ENCODE assay signal across 10 mouse cellular contexts in the genomic region with DNA sequence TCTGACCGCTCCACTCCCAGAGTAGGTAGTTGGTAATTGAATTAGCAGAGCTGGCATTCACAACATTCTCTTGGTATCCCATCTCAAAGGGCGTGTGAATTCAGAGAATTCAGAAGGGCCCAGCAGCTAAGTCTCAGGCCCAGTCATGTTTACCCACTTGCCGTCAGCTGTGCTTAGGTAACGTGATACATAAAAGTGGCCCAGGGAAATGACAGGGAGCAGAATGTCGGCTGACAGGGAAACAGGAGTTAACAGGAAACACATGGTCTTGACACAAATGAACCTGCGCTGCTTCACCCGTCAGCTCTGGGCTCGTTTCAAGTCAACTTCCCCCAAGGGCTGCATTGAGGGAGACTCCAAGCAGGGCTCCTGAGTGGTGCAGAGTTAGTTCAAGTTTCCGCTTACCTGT.
DNase-seq lines count a peak whose midpoint lies in the region; ATAC-seq lines count a peak whose summit lies in the region.
"Had no signal": no experiment of that assay in that cellular context is flagged by ENCODE, and none has a peak within 500 bp of the region (broad histone marks: within the 10 kb centered on the region; RNA-seq: fewer than 3 reads in every experiment).

No protein-coding gene starts in this region.

- no peak overlapping the region for H3K4me2 ChIP-seq in heart, embryonic 13.5 days
- H3K4me2 ChIP-seq in midbrain, embryonic 16.5 days (ENCODE audit: low read length), result no peak overlapping the region
- H3K4me2 ChIP-seq in embryonic facial prominence, embryonic 15.5 days (replicated peaks), result no peak overlapping the region
- H3K4me2 ChIP-seq in stomach, embryonic 15.5 days, result no peak overlapping the region
- H3K4me2 ChIP-seq: intestine, embryonic 15.5 days; liver, embryonic 13.5 days had no signal

- no peak overlapping the region for H3K9ac ChIP-seq in heart, embryonic 13.5 days
- no peak overlapping the region for H3K9ac ChIP-seq in midbrain, embryonic 16.5 days (ENCODE audit: low read depth, low read length)
- no peak overlapping the region for H3K9ac ChIP-seq in embryonic facial prominence, embryonic 15.5 days
- H3K9ac ChIP-seq in stomach, embryonic 15.5 days, result no peak overlapping the region
- H3K9ac ChIP-seq: intestine, embryonic 15.5 days; liver, embryonic 13.5 days had no signal

- no peak overlapping the region for H3K4me3 ChIP-seq in heart, embryonic 13.5 days
- H3K4me3 ChIP-seq in midbrain, embryonic 10.5 days, result no peak overlapping the region
- H3K4me3 ChIP-seq in midbrain, embryonic 16.5 days (ENCODE audit: low read depth, low read length), result no peak overlapping the region
- H3K4me3 ChIP-seq in embryonic facial prominence, embryonic 15.5 days (replicated peaks), result no peak overlapping the region
- H3K4me3 ChIP-seq in stomach, embryonic 15.5 days (replicated peaks), result no peak overlapping the region
- H3K4me3 ChIP-seq: intestine, embryonic 15.5 days; liver, embryonic 13.5 days had no signal

- H3K27ac ChIP-seq in heart, embryonic 13.5 days (replicated peaks), result peak overlapping the region; percentile 41
- no peak overlapping the region for H3K27ac ChIP-seq in midbrain, embryonic 10.5 days (replicated peaks)
- H3K27ac ChIP-seq in midbrain, embryonic 16.5 days (ENCODE audit: low read length), result no peak overlapping the region
- H3K27ac ChIP-seq in embryonic facial prominence, embryonic 15.5 days (replicated peaks), result no peak overlapping the region
- H3K27ac ChIP-seq in stomach, embryonic 15.5 days, result no peak overlapping the region
- H3K27ac ChIP-seq: intestine, embryonic 15.5 days; liver, embryonic 13.5 days had no signal

- peaks cover 43% of the 10 kb centered on the region for H3K4me1 ChIP-seq in heart, embryonic 13.5 days
- peaks cover 24% of the 10 kb centered on the region for H3K4me1 ChIP-seq in midbrain, embryonic 10.5 days
- H3K4me1 ChIP-seq in midbrain, embryonic 16.5 days (ENCODE audit: control insufficient read depth, insufficient read depth, low read length), result no peaks in the 10 kb centered on the region
- peaks cover 29% of the 10 kb centered on the region for H3K4me1 ChIP-seq in embryonic facial prominence, embryonic 15.5 days
- 0 out of 2 replicates have a peak, but pooled peaks cover 11% of the 10 kb centered on the region for H3K4me1 ChIP-seq in stomach, embryonic 15.5 days

- H3K27me3 ChIP-seq in heart, embryonic 13.5 days (replicated peaks), result peaks cover 5% of the 10 kb centered on the region; the same call in 1 of the 2 replicates
- no peaks in the 10 kb centered on the region for H3K27me3 ChIP-seq in midbrain, embryonic 10.5 days (ENCODE audit: low read depth, poor library complexity, severe bottlenecking)
- H3K27me3 ChIP-seq in midbrain, embryonic 16.5 days (ENCODE audit: control insufficient read depth, insufficient read depth, low read depth, low read length), result no peaks in the 10 kb centered on the region
- H3K27me3 ChIP-seq in embryonic facial prominence, embryonic 15.5 days, result no peaks in the 10 kb centered on the region
- H3K27me3 ChIP-seq in stomach, embryonic 15.5 days (replicated peaks), result no peaks in the 10 kb centered on the region
- H3K27me3 ChIP-seq: intestine, embryonic 15.5 days; liver, embryonic 13.5 days had no signal

- H3K36me3 ChIP-seq in heart, embryonic 13.5 days, result peaks cover 18% of the 10 kb centered on the region
- no peaks in the 10 kb centered on the region for H3K36me3 ChIP-seq in midbrain, embryonic 10.5 days
- H3K36me3 ChIP-seq in midbrain, embryonic 16.5 days (ENCODE audit: control insufficient read depth, insufficient read depth, low read length), result no peaks in the 10 kb centered on the region
- H3K36me3 ChIP-seq in embryonic facial prominence, embryonic 15.5 days, result no peaks in the 10 kb centered on the region
- no peaks in the 10 kb centered on the region for H3K36me3 ChIP-seq in stomach, embryonic 15.5 days
- H3K36me3 ChIP-seq: intestine, embryonic 15.5 days; liver, embryonic 13.5 days had no signal

- no peak for DNase-seq in heart, adult 9 months (ENCODE audit: low spot score in 2 of 2)
- peak; percentile 33 for DNase-seq in midbrain, embryonic 10.5 days (ENCODE audit: low spot score)
- no peak for DNase-seq in liver
- DNase-seq in ovary, postnatal 10 days (ENCODE audit: low spot score), result no peak
- DNase-seq: liver, embryonic 13.5 days had no signal

- no peaks in the 10 kb centered on the region for H3K9me3 ChIP-seq in heart, embryonic 13.5 days
- no peaks in the 10 kb centered on the region for H3K9me3 ChIP-seq in midbrain, embryonic 10.5 days (replicated peaks)
- H3K9me3 ChIP-seq in midbrain, embryonic 16.5 days (replicated peaks; ENCODE audit: control insufficient read depth, low read length, poor library complexity, severe bottlenecking), result no peaks in the 10 kb centered on the region
- no peaks in the 10 kb centered on the region for H3K9me3 ChIP-seq in embryonic facial prominence, embryonic 15.5 days (replicated peaks)
- no peaks in the 10 kb centered on the region for H3K9me3 ChIP-seq in stomach, embryonic 15.5 days
- H3K9me3 ChIP-seq: intestine, embryonic 15.5 days; liver, embryonic 13.5 days had no signal

- 26% methylated on average over 9 of the region's 9 CpGs for WGBS in heart, embryonic 13.5 days
- WGBS in midbrain, embryonic 10.5 days, result 71% methylated on average over 9 of the region's 9 CpGs
- WGBS in midbrain, embryonic 16.5 days, result 78% methylated on average over 9 of the region's 9 CpGs
- WGBS in embryonic facial prominence, embryonic 15.5 days, result 21% methylated on average over 9 of the region's 9 CpGs
- WGBS in stomach, embryonic 15.5 days, result 26% methylated on average over 9 of the region's 9 CpGs

- 0 out of 2 replicates have a peak, but pooled peaks have one; percentile 18 for ATAC-seq in heart, embryonic 13.5 days (ENCODE audit: extremely low read depth, insufficient number of reproducible peaks, low FRiP score, low TSS enrichment)
- no peak for ATAC-seq in midbrain, embryonic 16.5 days
- ATAC-seq in embryonic facial prominence, embryonic 15.5 days (ENCODE audit: insufficient number of reproducible peaks, low FRiP score, low TSS enrichment, low read depth), result peak; percentile 49; the same call in 1 of the 2 replicates
- peak; percentile 27; the same call in 1 of the 2 replicates for ATAC-seq in stomach, embryonic 15.5 days (ENCODE audit: insufficient read depth, low FRiP score, low read depth)
- ATAC-seq: intestine, embryonic 15.5 days had no signal
